Mouse (Mus musculus): ENCODE measurements at regions not wholly inside any gene's neighbourhood (a gene's known extent, or its start where the extent isn't known, plus 50 kb on each side); places are given as distances from the start of the nearest gene placed in this dataset.
"Not testable (repeated sequence)": the region's sequence is repeated elsewhere in the genome, so short reads cannot be mapped to it uniquely, and the experiment has no call there.

- H3K4me1 ChIP-seq: peaks cover 3% of the 10 kb centered on the region; the same call in 1 of the 2 replicates
- H3K4me2 ChIP-seq: no peak overlapping the region
- no peaks in the 10 kb centered on the region for H3K9me3 ChIP-seq
- H3K9ac ChIP-seq: no peak overlapping the region
- H3K4me3 ChIP-seq: no peak overlapping the region
- H3K27ac ChIP-seq: no peak overlapping the region
- H3K36me3 ChIP-seq: no peaks in the 10 kb centered on the region
- H3K27me3 ChIP-seq: no peaks in the 10 kb centered on the region
- ATAC-seq (ENCODE audit: insufficient number of reproducible peaks, insufficient read depth, low FRiP score, low TSS enrichment, low read depth): no peak
- 69% methylated on average over 5 of the region's 5 CpGs for WGBS
These were observed 293.1 kb upstream of the Pdzrn3 start for GRCm38 (mm10) chr6:101670770-101671169.

DNA sequence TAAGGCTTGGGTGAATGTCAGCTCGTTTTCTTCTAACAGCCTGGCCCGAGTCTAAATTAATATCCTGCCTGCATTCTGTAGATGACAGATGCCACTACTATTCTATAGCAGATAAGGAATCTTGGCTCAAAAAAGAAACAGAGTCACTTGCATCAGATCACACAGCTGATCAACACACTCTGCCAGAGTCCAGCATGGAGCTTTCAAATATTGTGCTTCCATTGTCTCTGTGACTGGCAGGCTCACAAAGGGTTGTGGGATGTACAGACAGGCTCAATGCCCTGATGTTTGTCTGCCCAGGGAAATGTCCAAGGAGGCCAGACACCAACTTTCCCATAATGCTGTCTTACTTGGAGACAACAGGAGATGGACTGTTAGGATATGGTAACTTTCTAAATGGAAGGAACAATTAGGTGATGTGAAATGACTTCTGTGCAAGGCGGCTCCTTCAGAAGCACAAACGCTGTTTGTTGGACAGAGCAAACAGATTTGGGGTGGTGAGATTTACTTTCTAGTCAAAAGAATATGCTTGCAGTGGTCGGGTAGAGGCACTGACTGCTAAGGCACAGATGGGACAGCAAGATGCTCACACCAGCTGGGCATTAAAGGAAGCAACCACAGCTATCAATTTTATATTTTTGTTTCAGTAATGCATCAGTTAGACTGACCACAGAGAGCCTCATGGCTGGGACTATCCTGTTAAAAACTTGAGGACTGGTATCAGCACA lies 291.6 kb upstream of the Pdzrn3 start:
- H3K36me3 ChIP-seq: no peaks in the 10 kb centered on the region
- no peaks in the 10 kb centered on the region for H3K27me3 ChIP-seq
- no peaks in the 10 kb centered on the region for H3K9me3 ChIP-seq
- no peak overlapping the region for H3K4me2 ChIP-seq
- no peak for ATAC-seq (ENCODE audit: insufficient number of reproducible peaks, insufficient read depth, low FRiP score, low TSS enrichment, low read depth)
- H3K9ac ChIP-seq: no peak overlapping the region
- H3K27ac ChIP-seq: no peak overlapping the region
- no peak overlapping the region for H3K4me3 ChIP-seq
- H3K4me1 ChIP-seq: peaks cover 3% of the 10 kb centered on the region; the same call in 1 of the 2 replicates
- 70% methylated on average over 5 of the region's 5 CpGs for WGBS

GRCm38 (mm10) chr6:101654351-101654750 lies 276.7 kb upstream of the Pdzrn3 start:
- WGBS: 85% methylated on average over 6 of the region's 6 CpGs
- no peak overlapping the region for H3K27ac ChIP-seq
- H3K36me3 ChIP-seq: no peaks in the 10 kb centered on the region
- H3K27me3 ChIP-seq: no peaks in the 10 kb centered on the region
- ATAC-seq (ENCODE audit: insufficient number of reproducible peaks, insufficient read depth, low FRiP score, low TSS enrichment, low read depth): no peak
- no peaks in the 10 kb centered on the region for H3K4me1 ChIP-seq
- H3K9me3 ChIP-seq: no peaks in the 10 kb centered on the region
- H3K4me3 ChIP-seq: no peak overlapping the region
- no peak overlapping the region for H3K4me2 ChIP-seq
- no peak overlapping the region for H3K9ac ChIP-seq

DNA sequence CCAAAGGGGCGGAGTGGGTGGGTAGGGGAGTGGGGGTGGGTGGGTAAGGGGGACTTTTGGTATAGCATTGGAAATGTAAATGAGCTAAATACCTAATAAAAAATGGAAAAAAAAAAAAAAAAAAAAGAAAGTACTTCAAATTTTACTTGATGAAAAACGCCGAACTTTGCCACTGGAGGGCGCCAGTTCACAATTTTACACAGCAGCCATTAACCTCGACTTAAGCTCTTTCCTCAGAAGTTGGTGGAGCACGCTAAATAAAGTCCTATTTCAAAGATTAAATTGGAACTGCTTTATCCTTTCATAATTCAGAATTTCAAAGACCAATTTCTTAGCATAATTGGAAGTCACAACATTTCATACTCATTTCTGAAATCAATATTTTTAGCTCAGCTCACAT lies 272.7 kb upstream of the Pdzrn3 start:
- not testable (repeated sequence) for H3K27ac ChIP-seq; H3K9me3 ChIP-seq; H3K27me3 ChIP-seq; ATAC-seq (ENCODE audit: insufficient number of reproducible peaks, insufficient read depth, low FRiP score, low TSS enrichment, low read depth); H3K36me3 ChIP-seq; H3K9ac ChIP-seq; H3K4me2 ChIP-seq; H3K4me1 ChIP-seq; H3K4me3 ChIP-seq
- 6% methylated on average over 5 of the region's 6 CpGs for WGBS

GRCm38 (mm10) chr6:101617295-101617694 lies 239.6 kb upstream of the Pdzrn3 start:
- no peak for ATAC-seq (ENCODE audit: insufficient number of reproducible peaks, insufficient read depth, low FRiP score, low TSS enrichment, low read depth)
- 60% methylated on average over 1 of the region's 1 CpGs for WGBS
- Histone ChIP-seq H3K27ac (no peak overlapping the region), H3K4me3 (no peak overlapping the region), H3K27me3 (no peaks in the 10 kb centered on the region), H3K9me3 (no peaks in the 10 kb centered on the region), H3K9ac (no peak overlapping the region), H3K4me1 (no peaks in the 10 kb centered on the region), H3K36me3 (no peaks in the 10 kb centered on the region), H3K4me2 (no peak overlapping the region)

DNA sequence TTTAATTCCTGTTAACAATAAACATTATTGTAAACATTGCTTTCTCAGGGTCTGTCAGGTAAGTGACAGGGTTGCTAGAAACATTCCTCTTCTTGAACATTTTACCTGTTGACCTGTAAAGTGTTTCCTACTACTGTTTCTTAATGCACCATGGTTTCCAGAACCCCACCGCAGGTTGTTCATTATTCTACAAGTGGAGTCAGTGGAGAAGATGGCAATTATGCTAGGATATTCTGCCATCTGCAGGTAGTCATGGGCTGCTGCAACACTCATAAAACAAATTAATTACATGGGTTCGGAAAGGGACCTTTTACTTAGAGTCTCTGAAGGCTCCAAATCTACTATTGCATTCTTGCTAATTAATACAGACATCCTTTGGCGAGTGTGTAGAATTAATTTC lies 239.1 kb upstream of the Pdzrn3 start:
- Histone ChIP-seq H3K4me3 (no peak overlapping the region), H3K9me3 (no peaks in the 10 kb centered on the region), H3K9ac (no peak overlapping the region), H3K27me3 (no peaks in the 10 kb centered on the region), H3K36me3 (no peaks in the 10 kb centered on the region), H3K27ac (no peak overlapping the region), H3K4me1 (no peaks in the 10 kb centered on the region), H3K4me2 (no peak overlapping the region)
- WGBS: 32% methylated on average over 3 of the region's 3 CpGs
- no peak for ATAC-seq (ENCODE audit: insufficient number of reproducible peaks, insufficient read depth, low FRiP score, low TSS enrichment, low read depth)

DNA sequence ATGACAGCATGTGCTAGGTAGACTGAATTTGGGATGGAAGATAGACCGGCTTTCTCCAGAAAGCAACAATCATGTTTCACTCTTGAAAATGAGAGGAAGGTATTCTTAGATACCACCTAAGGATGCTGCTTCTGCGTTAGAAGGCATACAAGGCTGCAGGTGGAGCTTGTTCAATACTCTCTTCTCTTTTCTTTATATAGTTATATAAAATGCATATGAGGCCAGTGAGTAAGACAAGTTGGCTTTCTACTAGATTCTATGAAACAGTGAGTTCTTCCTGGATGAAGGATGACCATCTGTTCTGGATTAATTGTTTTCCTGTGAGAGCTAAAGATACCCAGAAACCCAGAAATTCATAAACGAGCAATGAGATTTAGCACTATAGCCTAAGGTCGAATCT lies 231.3 kb upstream of the Pdzrn3 start:
- ATAC-seq (ENCODE audit: insufficient number of reproducible peaks, insufficient read depth, low FRiP score, low TSS enrichment, low read depth): no peak

DNA sequence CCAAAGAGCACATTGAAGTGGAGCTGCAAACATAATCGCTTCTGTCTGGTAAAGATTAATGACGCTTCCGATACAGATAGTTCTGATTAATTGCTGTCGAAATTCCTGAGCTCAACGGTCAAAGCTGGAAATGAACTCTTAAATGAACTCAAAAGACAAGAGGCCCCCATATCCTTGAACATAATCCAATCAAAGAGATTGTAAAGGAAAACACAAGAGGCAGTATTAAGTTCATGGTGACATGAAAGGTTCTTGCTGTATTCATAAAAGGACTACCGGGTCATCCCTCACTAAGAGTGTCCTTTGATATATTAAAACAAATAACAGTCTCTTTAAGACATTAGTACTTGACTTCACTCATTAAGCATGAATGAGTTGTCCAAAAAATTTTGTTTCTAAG lies 225.4 kb upstream of the Pdzrn3 start:
- Histone ChIP-seq H3K27ac (no peak overlapping the region), H3K4me1 (no peaks in the 10 kb centered on the region), H3K9ac (no peak overlapping the region), H3K4me3 (no peak overlapping the region), H3K4me2 (no peak overlapping the region), H3K9me3 (no peaks in the 10 kb centered on the region), H3K27me3 (no peaks in the 10 kb centered on the region), H3K36me3 (no peaks in the 10 kb centered on the region)
- no peak for ATAC-seq (ENCODE audit: insufficient number of reproducible peaks, insufficient read depth, low FRiP score, low TSS enrichment, low read depth)
- 48% methylated on average over 6 of the region's 6 CpGs for WGBS

More for the DNA sequence above, 231.3 kb upstream of the Pdzrn3 start:
- Histone ChIP-seq H3K9ac (no peak overlapping the region), H3K4me3 (no peak overlapping the region), H3K4me2 (no peak overlapping the region), H3K4me1 (no peaks in the 10 kb centered on the region), H3K27ac (no peak overlapping the region), H3K27me3 (no peaks in the 10 kb centered on the region), H3K36me3 (no peaks in the 10 kb centered on the region), H3K9me3 (no peaks in the 10 kb centered on the region)
- 77% methylated on average over 4 of the region's 4 CpGs for WGBS

- no peaks in the 10 kb centered on the region for H3K9me3 ChIP-seq
- no peak overlapping the region for H3K9ac ChIP-seq
- no peak overlapping the region for H3K4me2 ChIP-seq
- H3K36me3 ChIP-seq: no peaks in the 10 kb centered on the region
- no peak for ATAC-seq (ENCODE audit: insufficient number of reproducible peaks, insufficient read depth, low FRiP score, low TSS enrichment, low read depth)
- no peak overlapping the region for H3K4me3 ChIP-seq
- H3K27ac ChIP-seq: no peak overlapping the region
- H3K4me1 ChIP-seq: no peaks in the 10 kb centered on the region
- WGBS: 85% methylated on average over 2 of the region's 2 CpGs
- no peaks in the 10 kb centered on the region for H3K27me3 ChIP-seq
These were observed 219.3 kb upstream of the Pdzrn3 start for GRCm38 (mm10) chr6:101596995-101597394.

DNA sequence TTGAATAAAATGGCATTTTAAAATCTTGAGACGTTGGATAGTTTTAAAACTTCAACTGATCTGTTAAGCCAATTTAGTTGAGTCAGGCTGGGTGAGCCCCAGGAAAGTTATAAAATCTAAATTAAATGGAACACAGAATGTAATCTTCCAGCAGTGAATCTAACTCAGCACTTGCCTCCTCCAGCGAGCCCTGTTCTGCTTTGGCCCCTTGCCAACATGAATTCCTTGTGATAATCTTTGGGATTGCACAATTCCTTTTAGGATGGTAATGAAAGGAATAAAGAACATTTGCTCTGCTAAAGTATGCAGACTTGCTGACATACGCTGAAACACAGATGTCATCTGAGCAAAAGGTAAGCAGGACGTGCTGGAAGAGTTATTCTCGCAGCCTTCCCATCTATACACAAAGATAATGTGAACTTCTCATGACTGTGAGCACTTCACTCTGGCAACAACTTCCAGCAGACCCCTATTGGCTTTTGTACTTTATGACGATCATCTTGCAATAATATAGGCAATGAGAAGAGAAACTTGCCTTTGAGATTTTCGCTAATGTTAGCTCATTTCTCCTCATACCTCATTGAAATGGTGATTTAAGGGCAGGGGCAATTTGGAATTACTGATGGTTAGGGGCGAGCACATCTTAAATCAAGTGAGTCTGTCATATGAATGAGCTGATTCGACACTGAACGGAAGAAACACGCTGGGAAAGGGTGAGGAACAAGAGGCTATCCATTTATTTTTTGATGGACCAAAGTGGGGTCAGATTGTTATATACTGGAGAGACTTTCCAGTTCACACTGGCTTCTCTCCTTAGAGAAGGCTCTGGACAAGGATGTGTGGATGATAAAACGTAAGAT lies 216.3 kb upstream of the Pdzrn3 start:
- H3K4me3 ChIP-seq: no peak overlapping the region
- no peak for ATAC-seq (ENCODE audit: insufficient number of reproducible peaks, insufficient read depth, low FRiP score, low TSS enrichment, low read depth)
- WGBS: 61% methylated on average over 12 of the region's 12 CpGs

GRCm38 (mm10) chr6:101585871-101586270 lies 208.2 kb upstream of the Pdzrn3 start:
- no peaks in the 10 kb centered on the region for H3K9me3 ChIP-seq
- no peaks in the 10 kb centered on the region for H3K36me3 ChIP-seq
- H3K9ac ChIP-seq: no peak overlapping the region
- no peak overlapping the region for H3K4me3 ChIP-seq
- WGBS: 86% methylated on average over 16 of the region's 16 CpGs
- H3K27ac ChIP-seq: no peak overlapping the region
- H3K4me1 ChIP-seq: no peaks in the 10 kb centered on the region
- no peak for ATAC-seq (ENCODE audit: insufficient number of reproducible peaks, insufficient read depth, low FRiP score, low TSS enrichment, low read depth)
- H3K4me2 ChIP-seq: no peak overlapping the region
- H3K27me3 ChIP-seq: no peaks in the 10 kb centered on the region

More for the DNA sequence above, 216.3 kb upstream of the Pdzrn3 start:
- Histone ChIP-seq H3K36me3 (no peaks in the 10 kb centered on the region), H3K4me2 (no peak overlapping the region), H3K9me3 (no peaks in the 10 kb centered on the region), H3K9ac (no peak overlapping the region), H3K4me1 (no peaks in the 10 kb centered on the region), H3K27me3 (no peaks in the 10 kb centered on the region), H3K27ac (no peak overlapping the region)

GRCm38 (mm10) chr6:101580824-101581223 lies 203.1 kb upstream of the Pdzrn3 start:
- Histone ChIP-seq H3K9ac (no peak overlapping the region), H3K4me3 (no peak overlapping the region), H3K9me3 (no peaks in the 10 kb centered on the region), H3K4me2 (no peak overlapping the region), H3K27ac (no peak overlapping the region), H3K27me3 (no peaks in the 10 kb centered on the region), H3K4me1 (no peaks in the 10 kb centered on the region), H3K36me3 (no peaks in the 10 kb centered on the region)
- ATAC-seq (ENCODE audit: insufficient number of reproducible peaks, insufficient read depth, low FRiP score, low TSS enrichment, low read depth): no peak
- 82% methylated on average over 4 of the region's 4 CpGs for WGBS
